Mouse (Mus musculus): ENCODE results near the gene Zfp704.

DNA sequence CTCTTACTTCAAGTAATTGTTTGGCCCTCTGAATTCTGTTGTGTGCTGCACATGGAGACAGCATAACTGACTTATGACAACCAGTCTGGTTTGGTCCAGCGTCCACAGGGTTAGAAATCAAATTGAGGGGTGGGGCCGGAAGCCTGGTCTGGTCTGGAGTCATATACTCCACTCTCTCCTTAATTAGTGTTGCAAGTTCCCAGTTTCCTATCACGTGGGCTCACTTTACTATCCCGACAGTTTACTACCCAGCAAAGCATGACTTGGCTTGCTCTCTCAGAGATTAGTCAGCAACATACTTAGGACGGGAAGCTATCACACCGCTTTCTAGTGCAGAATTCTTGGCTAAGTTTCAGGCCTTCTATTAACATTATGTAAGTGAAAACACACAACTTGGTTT lies 36.3 kb downstream of the Zfp704 start:
- TF ChIP-seq POLR2A (IDR thresholded peaks at IDR 0.05; ENCODE audit: extremely low read depth, insufficient read depth, low read length): no peak
- TF ChIP-seq CTCF (IDR thresholded peaks at IDR 0.05; ENCODE audit: extremely low read depth, insufficient read depth, low read length): no peak

Data from cortical plate, adult 2 months (tissue).